Mouse (Mus musculus): ENCODE data around the gene Nfatc2. TPM values are rescaled to one million over a fixed set of nuclear protein-coding genes. Genes with fewer than 3 reads are reported as not detected.

Gene Nfatc2
- polyA plus RNA-seq, 3 experiments from 2014 or later = 21.7 to 24.8 (median 23.1) TPM

GRCm38 (mm10) chr2:168608125-168608564 lies 6.7 kb upstream of the Nfatc2 start:
- ATAC-seq = no peak

- no peak for ATAC-seq
These were observed 3.2 kb upstream of the Nfatc2 start for GRCm38 (mm10) chr2:168604655-168605070.

- no peak for ATAC-seq
These were observed 907 bp upstream of the Nfatc2 start for GRCm38 (mm10) chr2:168602387-168602741.

GRCm38 (mm10) chr2:168600750-168601490 lies 537 bp downstream of the Nfatc2 start:
- peak; percentile 48 for ATAC-seq

GRCm38 (mm10) chr2:168595693-168596092 lies 5.8 kb downstream of the Nfatc2 start:
- ATAC-seq = peak; percentile 66

- no peak for ATAC-seq
These were observed 7.8 kb downstream of the Nfatc2 start for GRCm38 (mm10) chr2:168593676-168594075.

- no peak for ATAC-seq
These were observed 8.5 kb downstream of the Nfatc2 start for GRCm38 (mm10) chr2:168593004-168593403.

- peak; percentile 4 for ATAC-seq
These were observed 10.4 kb downstream of the Nfatc2 start for GRCm38 (mm10) chr2:168591076-168591475.

GRCm38 (mm10) chr2:168590556-168590955 lies 10.9 kb downstream of the Nfatc2 start:
- ATAC-seq = peak; percentile 71

GRCm38 (mm10) chr2:168590168-168590551 lies 11.3 kb downstream of the Nfatc2 start:
- peak; percentile 49 for ATAC-seq

GRCm38 (mm10) chr2:168589368-168590167 lies 11.9 kb downstream of the Nfatc2 start:
- peak; percentile 62 for ATAC-seq

- no peak for ATAC-seq
These were observed 12.7 kb downstream of the Nfatc2 start for GRCm38 (mm10) chr2:168588591-168589367.

GRCm38 (mm10) chr2:168587159-168587558 lies 14.3 kb downstream of the Nfatc2 start:
- no peak for ATAC-seq

- no peak for ATAC-seq
These were observed 14.9 kb downstream of the Nfatc2 start for GRCm38 (mm10) chr2:168586512-168586911.

- ATAC-seq = no peak
These were observed 16.6 kb downstream of the Nfatc2 start for GRCm38 (mm10) chr2:168584857-168585256.

- ATAC-seq = no peak
These were observed 17.0 kb downstream of the Nfatc2 start for GRCm38 (mm10) chr2:168584408-168584807.

GRCm38 (mm10) chr2:168583084-168583483 lies 18.4 kb downstream of the Nfatc2 start:
- peak; percentile 66 for ATAC-seq

- no peak for ATAC-seq
These were observed 20.1 kb downstream of the Nfatc2 start for GRCm38 (mm10) chr2:168581207-168581854.

- peak; percentile 41 for ATAC-seq
These were observed 21.1 kb downstream of the Nfatc2 start for GRCm38 (mm10) chr2:168580295-168580915.

GRCm38 (mm10) chr2:168579601-168580130 lies 21.8 kb downstream of the Nfatc2 start:
- no peak for ATAC-seq

GRCm38 (mm10) chr2:168579109-168579508 lies 22.3 kb downstream of the Nfatc2 start:
- no peak for ATAC-seq

- no peak for ATAC-seq
These were observed 23.3 kb downstream of the Nfatc2 start for GRCm38 (mm10) chr2:168578132-168578531.

Measured in inflammation-experienced regulatory T-cells, adult 6 months (primary cell).